Mouse (Mus musculus) spleen, adult 2 months (tissue): ENCODE results near the gene Snta1.

Source experiments
- CTCF ChIP-seq: fragments of 200-500 bp; IDR thresholded peaks from 2 replicates; pipeline ENCODE4 v1.5.1; 2011; ENCODE audit warnings: mild to moderate bottlenecking, inconsistent platforms; ENCODE audit not compliant: insufficient read depth, insufficient read length, insufficient replicate concordance; ENCODE audit errors: extremely low read depth
- POLR2A ChIP-seq: fragments of 200-500 bp; IDR thresholded peaks from 2 replicates; pipeline ENCODE4 v1.6.1; 2011; ENCODE audit warnings: low read depth, low read length, inconsistent platforms

DNA sequence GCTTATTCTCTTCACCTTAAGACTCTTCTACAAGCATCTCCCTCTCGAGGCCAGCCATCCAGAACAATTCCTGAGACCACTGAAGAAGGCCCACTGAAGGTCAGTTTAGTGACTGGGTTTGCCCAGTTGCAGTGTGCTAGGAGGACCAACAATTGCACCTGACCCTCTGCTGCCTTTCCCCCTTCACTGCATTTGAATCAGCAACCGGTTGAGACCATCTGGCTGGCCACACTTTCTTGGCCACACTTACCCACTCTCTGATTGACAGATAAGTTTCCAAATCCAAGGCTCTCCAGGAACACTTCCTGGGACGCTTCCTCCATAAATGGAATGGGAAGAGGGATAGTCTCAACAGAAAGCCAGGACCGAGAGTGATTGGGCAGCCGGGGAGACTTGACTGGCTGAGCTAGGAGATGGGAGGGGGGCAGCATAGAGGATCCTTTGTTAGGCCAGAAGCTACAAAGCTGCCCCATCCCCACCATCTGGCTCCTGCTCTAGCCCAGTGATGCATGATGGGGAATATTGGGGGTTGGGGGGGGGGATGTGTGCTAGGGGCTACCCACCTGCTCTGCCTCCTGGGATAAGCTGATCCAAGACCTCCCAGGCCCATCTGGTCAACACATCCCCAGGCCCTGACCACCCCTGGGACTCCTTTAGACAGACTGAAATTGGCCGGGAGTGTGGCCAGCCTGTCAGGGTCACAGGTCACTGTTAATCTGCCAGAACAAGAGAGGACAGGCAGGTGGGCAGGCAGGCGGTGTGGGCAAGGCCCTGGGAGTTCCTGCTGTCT, 13.2 kb upstream of the Snta1 start:
- TF ChIP-seq POLR2A: no peak
- TF ChIP-seq CTCF: no peak
